Mouse (Mus musculus): ENCODE data around the gene Arpc4.

GRCm38 (mm10) chr6:113352820-113353219 is 25.1 kb upstream of the Arpc4 start:
- no peak for TF ChIP-seq GATA1 (IDR thresholded peaks at IDR 0.05; ENCODE audit: borderline replicate concordance, low read length)
- TF ChIP-seq FLI1 (IDR thresholded peaks at IDR 0.05; ENCODE audit: low read length): no peak
